Mouse (Mus musculus) cerebellum, adult 2 months (tissue): ENCODE measurements around the gene Ros1. TPM values are rescaled to one million over a fixed set of nuclear protein-coding genes. Genes with fewer than 3 reads are reported as not detected.
A peak's percentile ranks its signal among the peaks of the same experiment; 100 is the strongest.

ENCODE experiments used
- DNase-seq, 2 experiments: peaks; one replicate each; pipeline ENCODE4 v3.0.0; 2021
- H3K27ac ChIP-seq: fragments of 200-500 bp; 2 replicates; pipeline ENCODE4 v1.5.1; 2012; ENCODE audit warnings: low read length, control low read depth, inconsistent platforms; ENCODE audit not compliant: insufficient read depth
- H3K27me3 ChIP-seq: fragments of 200-500 bp; 2 replicates; pipeline ENCODE4 v1.6.1; 2012; ENCODE audit warnings: inconsistent platforms, mild to moderate bottlenecking, low read length, moderate library complexity; ENCODE audit not compliant: control insufficient read depth, insufficient read depth
- H3K4me1 ChIP-seq: fragments of 200-500 bp; 2 replicates; pipeline ENCODE4 v1.6.1; 2011; ENCODE audit warnings: low read length; ENCODE audit not compliant: control insufficient read depth, insufficient read depth
- H3K4me3 ChIP-seq: fragments of 200-500 bp; replicated peaks from 2 replicates; pipeline ENCODE3; 2011; ENCODE audit warnings: mild to moderate bottlenecking, low read depth, low read length, control low read depth; ENCODE audit not compliant: insufficient read depth
- CTCF ChIP-seq: fragments of 200-500 bp; IDR thresholded peaks from 2 replicates; pipeline ENCODE4 v1.5.1; 2011; ENCODE audit warnings: low read depth, mild to moderate bottlenecking, control low read depth, low read length, moderate library complexity, borderline replicate concordance; ENCODE audit not compliant: insufficient read depth
- POLR2A ChIP-seq: fragments of 200-500 bp; IDR thresholded peaks from 2 replicates; pipeline ENCODE4 v1.6.1; 2011; ENCODE audit warnings: low read length, control low read depth, borderline replicate concordance; ENCODE audit not compliant: insufficient read depth
- WGBS: fragments of 180-500 bp; shearing (Covaris S2); methylation state at CpG from one replicate; pipeline ENCODE4 v1.1.7; 2018; 5-methylcytosine and 5-hydroxymethylcytosine counted together
- polyA plus RNA-seq: library from polyadenylated mRNA; depleted of rRNA; stranded (reverse); fragments of >200 nt; gene quantifications from 2 replicates; pipeline ENCODE4 v1.2.3, GENCODE M21; 2012; rRNA removed

Ros1 gene
- polyA plus RNA-seq = not detected in 2 replicates

GRCm38 (mm10) chr10:52194957-52195852 is at the start of gene Ros1:
Ros1 (minus strand) TSS chr10:52195244.
- Histone ChIP-seq H3K4me1 (no peaks in the 10 kb centered on the region), H3K27me3 (no peaks in the 10 kb centered on the region), H3K27ac (no peak within 1 kb of the TSS), H3K4me3 (no peak within 1 kb of the TSS)
- no peak for DNase-seq
- WGBS = 84% methylated on average over 7 of the region's 7 CpGs
- TF ChIP-seq CTCF (no peak), POLR2A (no peak)

- H3K27me3 ChIP-seq = no peaks in the 10 kb centered on the region
- H3K4me1 ChIP-seq = no peaks in the 10 kb centered on the region
- no peak for TF ChIP-seq CTCF
- H3K27ac ChIP-seq = no peak overlapping the region
- DNase-seq = no peak
- WGBS = 48% methylated on average over 7 of the region's 7 CpGs
- H3K4me3 ChIP-seq = no peak overlapping the region
Observed at GRCm38 (mm10) chr10:52242680-52243323, 47.8 kb upstream of the Ros1 start.

DNA sequence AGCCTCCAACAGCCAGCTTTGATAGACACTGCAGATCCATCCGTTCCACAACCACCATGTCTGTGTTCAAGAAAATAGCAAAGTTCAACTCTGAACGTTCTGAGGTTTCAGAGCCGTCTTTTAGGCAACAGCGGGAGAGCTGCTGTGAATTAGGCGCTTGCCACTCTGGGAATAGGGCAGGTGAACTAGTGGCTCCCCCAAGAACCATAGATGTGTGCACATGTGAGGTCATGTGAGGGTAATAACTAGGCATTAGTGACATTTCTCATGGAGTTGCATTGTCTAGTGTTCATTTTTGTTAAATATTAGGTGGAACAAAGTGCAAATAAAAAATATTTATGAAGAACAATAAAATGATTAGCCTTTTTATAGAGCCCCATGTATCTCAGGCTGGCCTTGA is 47.0 kb upstream of the Ros1 start:
- WGBS = 87% methylated on average over 5 of the region's 5 CpGs
- Histone ChIP-seq H3K4me1 (no peaks in the 10 kb centered on the region), H3K4me3 (no peak overlapping the region), H3K27me3 (no peaks in the 10 kb centered on the region), H3K27ac (no peak overlapping the region)
- TF ChIP-seq POLR2A (no peak), CTCF (no peak)
- no peak for DNase-seq

- DNase-seq = no peak
- Histone ChIP-seq H3K27ac (no peak overlapping the region), H3K27me3 (no peaks in the 10 kb centered on the region), H3K4me1 (no peaks in the 10 kb centered on the region), H3K4me3 (no peak overlapping the region)
- TF ChIP-seq CTCF = no peak
- TF ChIP-seq POLR2A = no peak
- whole genome bisulfite sequencing = 82% methylated on average over 5 of the region's 5 CpGs
Observed at GRCm38 (mm10) chr10:52235461-52235860, 40.4 kb upstream of the Ros1 start.

- TF ChIP-seq CTCF (no peak), POLR2A (no peak)
- 8% methylated on average over 7 of the region's 7 CpGs for WGBS
- Histone ChIP-seq H3K27me3 (no peaks in the 10 kb centered on the region), H3K27ac (no peak overlapping the region), H3K4me1 (no peaks in the 10 kb centered on the region), H3K4me3 (peak overlapping the region; percentile 49)
- DNase-seq = no peak
Observed at GRCm38 (mm10) chr10:52234654-52234981, 39.6 kb upstream of the Ros1 start.

- TF ChIP-seq CTCF (no peak), POLR2A (no peak)
- H3K27me3 ChIP-seq = no peaks in the 10 kb centered on the region
- peak overlapping the region; percentile 49 for H3K4me3 ChIP-seq
- no peak overlapping the region for H3K27ac ChIP-seq
- peak in 1 of 2 experiments; percentile 53 for DNase-seq
- under 1% methylated on average over 40 of the region's 40 CpGs for WGBS
- H3K4me1 ChIP-seq = no peaks in the 10 kb centered on the region
Observed at GRCm38 (mm10) chr10:52233969-52234653, 39.1 kb upstream of the Ros1 start.

GRCm38 (mm10) chr10:52233301-52233968 is 38.4 kb upstream of the Ros1 start, which contains the start of gene Dcbld1:
Dcbld1 (plus strand) TSS chr10:52233619.
- Histone ChIP-seq H3K4me3 (peak within 1 kb of the TSS; percentile 49), H3K27me3 (no peaks in the 10 kb centered on the region), H3K4me1 (no peaks in the 10 kb centered on the region), H3K27ac (no peak within 1 kb of the TSS)
- under 1% methylated on average over 59 of the region's 60 CpGs for WGBS
- peak; percentile 76 to 79 for DNase-seq
- TF ChIP-seq CTCF = no peak
- TF ChIP-seq POLR2A = 0 out of 2 replicates have a peak, but pooled peaks have one; percentile 29
